Mouse (Mus musculus) spleen, adult 2 months (tissue): ENCODE data around the gene Cant1.

Experiments
- CTCF ChIP-seq: fragments of 200-500 bp; IDR thresholded peaks from 2 replicates; pipeline ENCODE4 v1.5.1; 2011; ENCODE audit warnings: mild to moderate bottlenecking, inconsistent platforms; ENCODE audit not compliant: insufficient read depth, insufficient read length, insufficient replicate concordance; ENCODE audit errors: extremely low read depth
- POLR2A ChIP-seq: fragments of 200-500 bp; IDR thresholded peaks from 2 replicates; pipeline ENCODE4 v1.6.1; 2011; ENCODE audit warnings: low read depth, low read length, inconsistent platforms

GRCm38 (mm10) chr11:118374506-118374905 lies 44.4 kb downstream of the Cant1 start:
- no peak for TF ChIP-seq CTCF
- TF ChIP-seq POLR2A = no peak
